Mouse (Mus musculus): ENCODE measurements around the gene Nanos3. TPM values are rescaled to one million over a fixed set of nuclear protein-coding genes. Genes with fewer than 3 reads are reported as not detected.

The Nanos3 gene
- polyA plus RNA-seq, 1 experiment: 0.87 TPM

- Histone ChIP-seq H3K4me3 (replicated peaks) (no peak overlapping the region), H3K9me3 (no peaks in the 10 kb centered on the region), H3K27me3 (replicated peaks) (no peaks in the 10 kb centered on the region), H3K4me1 (peaks cover 62% of the 10 kb centered on the region), H3K36me3 (replicated peaks; ENCODE audit: low read length) (peaks cover 97% of the 10 kb centered on the region)
- TF ChIP-seq FLI1 (IDR thresholded peaks at IDR 0.05; ENCODE audit: low read length): no peak
- TF ChIP-seq GATA1 (IDR thresholded peaks at IDR 0.05; ENCODE audit: borderline replicate concordance, low read length): no peak
Observed at GRCm38 (mm10) chr8:84211202-84211601, 26.2 kb upstream of the Nanos3 start.

GRCm38 (mm10) chr8:84210167-84210791 is 25.3 kb upstream of the Nanos3 start:
- no peaks in the 10 kb centered on the region for H3K9me3 ChIP-seq
- peaks cover 97% of the 10 kb centered on the region for H3K36me3 ChIP-seq (replicated peaks; ENCODE audit: low read length)
- TF ChIP-seq GATA1 (IDR thresholded peaks at IDR 0.05; ENCODE audit: borderline replicate concordance, low read length): no peak
- H3K27me3 ChIP-seq (replicated peaks): no peaks in the 10 kb centered on the region
- no peak overlapping the region for H3K4me3 ChIP-seq (replicated peaks)
- peaks cover 71% of the 10 kb centered on the region for H3K4me1 ChIP-seq

GRCm38 (mm10) chr8:84208381-84209380 is 23.7 kb upstream of the Nanos3 start:
- H3K4me3 ChIP-seq (replicated peaks): peak overlapping the region; percentile 83
- no peaks in the 10 kb centered on the region for H3K27me3 ChIP-seq (replicated peaks)
- H3K9me3 ChIP-seq: no peaks in the 10 kb centered on the region
- TF ChIP-seq GATA1 (IDR thresholded peaks at IDR 0.05; ENCODE audit: borderline replicate concordance, low read length): no peak
- no peak for TF ChIP-seq FLI1 (IDR thresholded peaks at IDR 0.05; ENCODE audit: low read length)
- H3K4me1 ChIP-seq: peaks cover 82% of the 10 kb centered on the region
- peaks cover 87% of the 10 kb centered on the region for H3K36me3 ChIP-seq (replicated peaks; ENCODE audit: low read length)

- H3K4me3 ChIP-seq (replicated peaks): peak overlapping the region; percentile 83
- no peak for TF ChIP-seq FLI1 (IDR thresholded peaks at IDR 0.05; ENCODE audit: low read length)
- TF ChIP-seq GATA1 (IDR thresholded peaks at IDR 0.05; ENCODE audit: borderline replicate concordance, low read length): no peak
- H3K27me3 ChIP-seq (replicated peaks): no peaks in the 10 kb centered on the region
- H3K9me3 ChIP-seq: no peaks in the 10 kb centered on the region
- H3K36me3 ChIP-seq (replicated peaks; ENCODE audit: low read length): peaks cover 83% of the 10 kb centered on the region
- H3K4me1 ChIP-seq: peaks cover 90% of the 10 kb centered on the region
Observed at GRCm38 (mm10) chr8:84207811-84208210, 22.8 kb upstream of the Nanos3 start.

- Histone ChIP-seq H3K27me3 (replicated peaks) (no peaks in the 10 kb centered on the region), H3K4me1 (peaks cover 90% of the 10 kb centered on the region), H3K4me3 (replicated peaks) (peak overlapping the region; percentile 50), H3K9me3 (no peaks in the 10 kb centered on the region), H3K36me3 (replicated peaks; ENCODE audit: low read length) (peaks cover 82% of the 10 kb centered on the region)
- TF ChIP-seq FLI1 (IDR thresholded peaks at IDR 0.05; ENCODE audit: low read length): no peak
- no peak for TF ChIP-seq GATA1 (IDR thresholded peaks at IDR 0.05; ENCODE audit: borderline replicate concordance, low read length)
Observed at GRCm38 (mm10) chr8:84206666-84207065, 21.6 kb upstream of the Nanos3 start.

GRCm38 (mm10) chr8:84205073-84205472 is 20.1 kb upstream of the Nanos3 start:
- peak overlapping the region; percentile 85 for H3K4me3 ChIP-seq (replicated peaks)
- no peaks in the 10 kb centered on the region for H3K27me3 ChIP-seq (replicated peaks)
- no peaks in the 10 kb centered on the region for H3K9me3 ChIP-seq
- H3K36me3 ChIP-seq (replicated peaks; ENCODE audit: low read length): peaks cover 70% of the 10 kb centered on the region
- no peak for TF ChIP-seq GATA1 (IDR thresholded peaks at IDR 0.05; ENCODE audit: borderline replicate concordance, low read length)
- no peak for TF ChIP-seq FLI1 (IDR thresholded peaks at IDR 0.05; ENCODE audit: low read length)
- peaks cover 90% of the 10 kb centered on the region for H3K4me1 ChIP-seq

- peak overlapping the region; percentile 99 for H3K4me3 ChIP-seq (replicated peaks)
- no peaks in the 10 kb centered on the region for H3K27me3 ChIP-seq (replicated peaks)
- peaks cover 62% of the 10 kb centered on the region for H3K36me3 ChIP-seq (replicated peaks; ENCODE audit: low read length)
- H3K4me1 ChIP-seq: peaks cover 91% of the 10 kb centered on the region
- no peaks in the 10 kb centered on the region for H3K9me3 ChIP-seq
- TF ChIP-seq GATA1 (IDR thresholded peaks at IDR 0.05; ENCODE audit: borderline replicate concordance, low read length) (no peak), FLI1 (IDR thresholded peaks at IDR 0.05; ENCODE audit: low read length) (peak; percentile 96)
Observed at GRCm38 (mm10) chr8:84203975-84204772, 19.2 kb upstream of the Nanos3 start.

GRCm38 (mm10) chr8:84202938-84203917 is 18.2 kb upstream of the Nanos3 start:
- Histone ChIP-seq H3K4me3 (replicated peaks) (peak overlapping the region; percentile 99), H3K36me3 (replicated peaks; ENCODE audit: low read length) (peaks cover 53% of the 10 kb centered on the region), H3K4me1 (peaks cover 91% of the 10 kb centered on the region), H3K9me3 (no peaks in the 10 kb centered on the region), H3K27me3 (replicated peaks) (no peaks in the 10 kb centered on the region)
- TF ChIP-seq FLI1 (IDR thresholded peaks at IDR 0.05; ENCODE audit: low read length) (no peak), GATA1 (IDR thresholded peaks at IDR 0.05; ENCODE audit: borderline replicate concordance, low read length) (no peak)
